Mouse (Mus musculus) megakaryocyte, adult 5-6 weeks (primary cell): ENCODE results near the gene Zswim4. TPM values are rescaled to one million over a fixed set of nuclear protein-coding genes. Genes with fewer than 3 reads are reported as not detected.

Experiments used
- ATAC-seq: 2 replicates; pipeline ENCODE4 v1.8.0; 2016; ENCODE audit warnings: mild to moderate bottlenecking, inconsistent platforms; ENCODE audit not compliant: poor library complexity, severe bottlenecking
- total RNA-seq, 2 experiments: library from RNA; stranded (forward) in 1 of 2; stranded (reverse) in 1 of 2; fragments of 153-499, 151-499 nt in 1 of 2; fragments of 221-1000, 200-1000 nt in 1 of 2; gene quantifications; 2 replicates each; pipeline versions ENCODE4 v1.2.3 to v1.2.4; 2015 to 2017

The Zswim4 gene
- total RNA-seq (2015) (6.2 and 6.5 TPM in 2 replicates), total RNA-seq (2017) (8.9 and 9.4 TPM in 2 replicates)

DNA sequence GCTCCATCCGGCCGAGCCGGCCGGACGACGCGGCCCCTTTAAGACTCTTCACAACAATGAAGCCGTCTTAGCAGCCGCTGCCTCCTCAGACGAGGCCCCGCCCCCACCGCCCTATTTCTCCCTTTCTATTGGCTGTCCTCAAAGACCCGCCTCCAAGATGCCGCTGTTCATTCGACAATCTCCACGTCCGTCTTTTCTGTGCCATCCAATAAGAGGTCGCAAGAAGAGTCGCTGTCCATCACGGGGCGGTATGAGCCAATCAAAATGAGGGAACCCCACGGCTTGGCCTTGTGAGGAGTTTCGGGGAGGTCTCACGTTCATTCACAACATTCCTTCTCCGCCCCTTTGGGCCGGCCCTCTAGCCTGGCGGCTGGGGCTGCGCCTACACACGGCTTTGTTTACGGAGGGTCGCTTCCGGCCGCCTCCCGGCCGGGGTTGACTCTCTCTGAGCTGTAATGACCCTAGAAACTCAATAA, at the start of gene Zswim4:
Zswim4 (minus strand) TSS at position 58 of the 476 bp plus-strand sequence.
- ATAC-seq = peak; percentile 90

DNA sequence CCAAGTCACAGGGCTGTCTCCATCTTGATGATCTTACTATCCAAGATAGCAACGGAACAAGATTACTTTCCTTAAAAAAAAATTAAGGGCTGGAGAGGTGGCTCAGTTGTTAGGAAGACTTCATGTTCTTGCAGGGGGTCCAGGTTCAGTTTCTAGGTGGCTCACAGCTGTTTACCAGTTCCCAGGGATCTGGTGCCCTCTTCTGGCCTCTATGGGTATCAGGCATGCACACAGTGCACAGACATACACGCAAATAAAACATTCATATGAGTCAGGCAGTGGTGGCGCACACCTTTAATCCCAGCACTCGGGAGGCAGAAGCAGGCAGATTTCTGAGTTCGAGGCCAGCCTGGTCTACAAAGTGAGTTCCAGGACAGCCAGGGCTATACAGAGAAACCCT, 48.8 kb upstream of the Zswim4 start:
- peak; percentile 73 for ATAC-seq

DNA sequence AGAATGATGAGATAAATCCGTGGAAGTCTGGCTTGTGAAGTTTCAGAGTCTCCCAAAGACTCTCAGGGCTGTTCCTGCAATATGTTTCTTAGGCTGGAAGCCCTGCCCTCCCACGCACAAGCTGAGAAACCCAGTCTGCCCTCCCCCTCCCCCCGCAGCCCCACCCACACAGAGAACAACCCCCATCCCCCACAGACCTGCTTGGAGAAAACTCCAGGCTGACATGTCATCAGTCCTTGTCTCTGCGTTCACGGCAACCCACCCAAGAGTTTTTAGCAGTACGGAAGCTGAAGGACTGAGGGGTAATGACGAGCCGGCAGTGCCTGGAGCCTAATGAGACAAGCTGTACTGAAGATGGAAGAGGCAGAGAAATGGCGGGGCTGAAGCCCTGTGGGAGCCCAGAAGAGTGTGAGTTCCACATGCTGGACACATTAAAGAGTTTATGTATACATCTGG, 47.8 kb upstream of the Zswim4 start:
- no peak for ATAC-seq

DNA sequence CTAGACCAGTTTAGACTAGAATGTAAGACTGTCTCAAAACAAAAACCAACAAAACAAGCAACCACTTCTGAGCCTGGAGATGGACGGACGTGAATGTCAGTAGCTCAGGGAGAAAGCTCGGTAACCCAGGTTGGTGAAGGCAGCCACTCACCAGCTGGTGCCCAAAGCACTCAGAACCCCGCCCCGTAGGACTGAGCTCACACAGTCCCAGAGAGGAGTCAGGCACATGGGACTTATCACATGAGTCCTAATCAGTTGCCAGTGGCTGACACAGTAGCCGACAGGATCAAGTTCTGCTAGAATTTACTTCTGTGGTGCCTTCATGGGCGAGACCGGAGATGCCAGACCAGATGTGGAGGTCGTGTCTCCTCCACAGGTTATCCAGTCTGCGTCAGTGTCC, 43.9 kb upstream of the Zswim4 start:
- ATAC-seq = no peak

DNA sequence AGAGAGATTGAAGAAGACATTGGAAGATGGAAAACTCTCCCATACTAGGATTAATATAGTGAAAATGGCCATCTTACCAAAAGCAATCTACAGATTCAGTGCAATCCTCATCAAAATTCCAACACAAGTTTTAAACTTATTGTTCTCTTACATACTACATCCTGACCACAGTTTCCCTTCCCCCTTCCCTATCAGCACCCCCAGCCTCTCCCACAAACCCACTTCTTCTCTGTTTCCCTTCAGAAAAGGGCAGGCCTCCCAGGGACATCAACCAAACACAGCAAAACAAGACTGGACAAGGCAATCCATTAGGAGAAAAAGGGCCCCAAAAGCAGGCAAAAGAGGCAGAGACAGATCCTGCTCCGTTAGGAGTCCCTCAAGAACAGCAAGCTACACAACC, 39.6 kb upstream of the Zswim4 start:
- peak; percentile 62 for ATAC-seq

DNA sequence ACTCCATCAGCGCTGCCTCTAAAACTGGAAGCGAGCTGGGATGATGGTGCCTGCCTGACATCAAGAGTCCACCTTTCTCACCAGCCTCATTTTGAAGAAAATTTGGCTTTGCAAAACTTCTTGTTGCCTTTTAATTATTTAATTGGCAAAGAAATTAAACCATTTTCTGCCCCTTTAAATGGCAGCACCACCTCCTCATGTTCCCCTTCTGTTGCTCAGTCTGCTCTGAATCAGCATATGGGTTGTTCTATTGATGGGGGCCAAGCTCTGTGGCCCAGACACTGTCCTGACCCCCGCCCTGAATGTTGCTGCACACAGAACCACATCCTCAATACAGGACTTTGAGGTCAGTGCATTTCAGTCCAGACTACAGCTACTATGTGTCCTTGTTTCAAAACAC, 37.1 kb upstream of the Zswim4 start:
- no peak for ATAC-seq

DNA sequence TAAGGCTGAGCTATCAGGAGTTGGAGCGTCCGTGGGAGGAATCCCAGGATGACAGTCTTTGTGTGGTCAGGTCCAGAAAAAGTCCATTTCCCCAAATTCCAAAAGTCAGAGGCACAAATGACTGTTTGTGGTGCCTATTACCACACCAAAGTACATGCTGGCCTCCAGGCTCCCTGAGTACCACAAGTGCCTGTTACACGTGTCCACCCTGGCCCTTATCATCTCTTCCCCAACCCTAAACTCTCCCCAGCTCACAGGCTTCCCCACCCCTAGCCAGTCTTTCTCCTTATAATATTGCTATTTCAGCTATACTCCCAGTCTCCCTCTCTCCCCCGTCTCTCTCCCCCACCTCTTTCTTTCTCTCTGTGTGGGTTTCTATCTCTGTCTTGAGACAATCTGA, 35.4 kb upstream of the Zswim4 start:
- no peak for ATAC-seq

DNA sequence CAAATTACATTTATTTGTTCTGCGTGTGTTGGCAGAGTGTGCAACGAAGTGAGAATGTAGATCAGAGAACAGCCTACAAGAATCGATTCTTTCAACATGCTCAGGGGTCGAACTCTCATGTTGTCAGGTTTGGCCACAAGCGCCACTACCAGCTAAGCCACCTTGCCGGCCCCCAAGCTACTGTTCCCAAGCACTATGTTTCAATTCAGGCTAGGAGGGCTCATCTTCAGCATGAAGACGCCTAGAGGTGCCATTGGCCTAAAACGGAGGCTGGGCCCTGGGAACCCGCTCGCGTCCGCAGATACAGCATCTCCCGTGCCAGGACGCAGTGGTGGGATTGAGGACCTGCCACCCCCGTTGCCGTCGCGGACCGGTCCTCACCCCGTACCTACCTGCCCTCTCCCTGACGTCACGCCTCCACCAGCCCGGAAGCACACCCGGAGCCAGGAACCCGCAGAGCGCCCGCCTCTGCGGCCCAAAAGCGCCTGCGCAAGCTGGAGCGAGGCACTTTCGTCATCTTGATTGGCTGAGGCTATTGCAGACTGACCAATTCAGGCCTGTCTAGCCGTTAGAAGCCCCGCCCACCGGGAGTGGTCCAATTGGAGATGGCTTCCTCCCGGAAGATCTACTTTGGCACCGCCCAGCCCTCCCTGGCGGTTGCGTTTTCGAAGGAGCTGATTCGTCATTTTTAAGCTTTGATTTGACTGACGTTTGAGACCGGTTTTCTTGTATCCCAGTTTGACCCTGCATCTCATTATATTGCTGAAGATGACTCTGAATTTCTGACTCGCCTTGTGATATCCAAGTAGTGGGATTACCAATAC, 33.3 kb upstream of the Zswim4 start, which contains the start of gene Ccdc130:
Ccdc130 (minus strand) TSS at position 431 of the 824 bp plus-strand sequence.
- peak; percentile 97 for ATAC-seq

DNA sequence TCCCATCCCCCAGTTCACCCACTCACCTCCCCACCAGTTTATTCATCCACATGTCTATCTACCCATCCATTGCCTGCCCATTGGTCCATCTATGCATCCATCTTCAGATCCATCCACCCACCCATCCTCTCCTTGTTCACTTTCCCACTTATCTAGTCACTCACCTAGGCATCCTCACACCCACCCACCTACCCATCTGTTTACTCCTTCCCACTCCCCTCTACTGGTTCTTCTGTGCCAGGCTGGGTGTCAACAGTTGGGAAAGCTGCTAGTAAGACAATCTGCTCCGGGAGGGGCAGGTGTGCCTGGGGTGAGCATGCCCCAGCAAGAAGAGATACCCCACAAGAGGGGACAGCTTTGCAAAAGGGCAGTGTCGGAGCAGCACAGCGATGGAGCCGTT, 24.2 kb upstream of the Zswim4 start:
- ATAC-seq = no peak

DNA sequence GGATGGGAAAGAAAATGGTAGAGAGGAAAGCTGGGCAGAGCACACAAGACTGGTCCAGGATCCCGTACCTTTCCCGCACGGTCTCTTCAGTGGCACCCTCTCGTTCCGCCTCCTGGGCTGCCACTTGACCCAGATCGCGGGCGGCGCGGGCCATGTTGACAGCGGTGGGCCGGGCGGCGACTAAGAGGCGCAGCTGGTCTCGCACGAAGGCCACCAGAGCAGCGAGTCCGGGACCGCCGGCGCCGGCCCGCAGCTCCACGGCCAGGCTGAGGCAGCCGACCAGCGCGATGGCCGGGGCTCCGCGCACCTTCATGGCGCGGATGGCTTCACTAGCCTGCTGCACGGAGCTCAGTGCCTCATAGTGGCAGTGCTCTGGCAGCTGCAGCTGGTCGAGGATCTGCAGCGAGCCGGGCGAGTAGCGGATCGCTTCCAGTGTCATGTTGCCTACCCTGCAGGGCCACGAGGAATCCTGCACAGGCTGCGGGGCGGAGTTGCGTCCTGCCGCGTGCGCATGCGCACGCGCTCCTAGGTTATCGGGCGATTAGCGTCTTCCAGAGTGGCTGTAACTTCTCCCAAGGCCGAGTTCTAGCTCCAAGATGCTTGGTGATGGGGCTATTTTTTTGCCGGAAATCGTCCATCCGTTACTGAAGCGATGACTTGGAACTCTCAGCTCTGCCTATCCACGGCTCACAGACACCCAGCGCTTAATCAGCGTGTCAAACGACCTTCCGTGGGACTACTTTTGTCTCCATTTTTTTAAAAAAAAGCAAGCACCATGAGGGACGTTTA, 20.2 kb upstream of the Zswim4 start, which contains the start of gene Mri1:
Mri1 (minus strand) TSS at position 505 of the 789 bp plus-strand sequence.
- ATAC-seq = peak; percentile 91

DNA sequence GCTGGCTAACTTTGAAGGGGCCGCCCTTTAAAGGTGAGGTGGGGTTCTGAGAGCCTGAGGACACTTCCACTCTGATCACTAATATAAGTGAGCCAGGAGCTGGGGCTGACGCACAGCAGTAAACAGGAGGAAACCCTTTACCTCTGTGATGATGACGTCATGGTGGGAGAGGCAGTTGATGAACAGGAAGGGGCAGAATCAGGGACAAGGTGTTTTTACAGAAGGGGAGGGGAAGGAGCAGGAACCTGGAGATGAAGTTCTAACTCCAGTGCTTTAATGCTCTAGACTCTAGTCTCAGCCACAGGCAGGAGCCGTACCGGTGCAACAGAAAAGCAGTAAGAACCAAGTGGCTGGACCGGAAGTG, 19.6 kb upstream of the Zswim4 start:
- ATAC-seq = peak; percentile 55

DNA sequence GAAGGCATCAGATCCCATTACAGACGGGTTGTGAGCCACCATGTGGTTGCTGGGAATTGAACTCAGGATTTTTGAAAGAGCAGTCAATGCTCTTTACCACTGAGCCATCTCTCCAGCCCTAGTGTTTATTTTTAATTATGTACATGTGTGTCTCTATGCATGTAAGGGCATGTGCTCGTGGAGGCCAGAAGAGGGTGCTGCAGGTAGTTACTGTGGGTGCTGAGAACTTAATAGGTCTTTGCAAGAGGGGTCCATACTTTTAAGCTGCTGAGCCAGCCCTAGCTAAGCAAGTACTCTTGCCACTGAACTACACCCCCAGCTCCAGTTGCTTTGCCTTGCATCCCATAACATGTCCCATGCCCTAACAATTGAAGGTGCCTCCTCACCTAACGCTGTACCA, 19.0 kb upstream of the Zswim4 start:
- ATAC-seq = no peak

DNA sequence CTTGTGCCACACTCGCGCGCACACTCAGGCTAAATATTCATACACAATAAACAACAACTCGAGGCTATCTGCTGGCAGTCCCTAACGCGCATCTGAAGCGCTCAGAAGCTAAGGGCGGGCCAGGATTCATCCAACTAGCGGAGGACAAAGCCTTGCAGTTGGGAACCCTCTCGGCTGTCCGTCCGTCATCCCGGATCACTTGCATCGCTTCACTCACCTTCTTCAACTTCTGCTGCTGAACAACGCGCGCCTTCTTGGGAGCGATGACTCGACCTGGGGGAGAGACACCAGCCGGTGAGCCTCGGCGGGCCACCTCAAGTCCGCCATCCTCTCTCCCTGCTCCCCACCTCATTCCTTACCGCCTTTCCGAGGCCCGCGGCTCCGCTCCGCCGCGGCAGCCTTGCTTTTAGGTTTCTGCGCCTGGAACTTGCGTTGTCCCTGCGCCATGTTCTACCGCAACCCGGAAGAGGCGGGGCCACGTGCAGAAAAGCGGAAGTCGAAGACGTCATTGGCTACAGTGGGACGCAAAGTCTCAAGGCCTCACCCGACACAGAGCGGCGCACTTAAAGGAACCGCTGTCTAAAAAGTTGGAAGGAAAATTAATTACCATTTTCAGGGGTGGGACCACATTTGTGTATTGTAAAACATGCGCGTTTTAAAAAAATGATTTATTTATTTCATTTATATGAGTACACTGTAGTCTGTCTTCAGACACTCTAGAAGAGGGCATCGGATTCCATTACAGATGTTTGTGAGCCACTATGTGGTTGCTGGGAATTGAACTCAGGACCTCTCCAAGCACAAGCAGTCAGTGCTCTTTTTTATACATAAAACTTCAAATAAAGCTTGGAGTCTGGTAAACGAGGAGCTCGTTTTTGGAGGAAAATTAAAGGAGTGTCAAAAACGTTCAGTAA, 12.7 kb upstream of the Zswim4 start, which contains the start of gene D8Ertd738e:
D8Ertd738e (minus strand) TSS at position 463 of the 914 bp plus-strand sequence.
- ATAC-seq = peak; percentile 99

DNA sequence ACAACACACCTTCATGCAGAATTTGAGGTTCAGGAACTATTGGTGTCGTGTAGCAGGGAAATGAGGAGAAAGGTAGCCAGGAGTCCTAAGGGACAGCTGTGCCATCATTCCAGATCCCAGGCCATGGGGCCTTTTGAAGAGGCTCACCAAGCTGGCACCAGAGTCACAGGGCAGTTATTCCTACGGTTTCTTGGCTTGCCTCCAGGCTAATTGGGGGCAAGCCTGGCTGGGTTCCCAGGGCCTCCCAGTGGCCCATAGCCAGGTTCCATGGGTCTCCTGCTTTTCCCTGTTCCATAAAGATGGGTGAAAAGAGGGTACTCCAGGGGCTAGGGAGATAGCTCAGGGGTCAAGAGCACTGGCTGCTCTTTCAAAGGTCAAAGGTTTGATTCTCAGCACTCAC, 5.0 kb upstream of the Zswim4 start:
- ATAC-seq = no peak

DNA sequence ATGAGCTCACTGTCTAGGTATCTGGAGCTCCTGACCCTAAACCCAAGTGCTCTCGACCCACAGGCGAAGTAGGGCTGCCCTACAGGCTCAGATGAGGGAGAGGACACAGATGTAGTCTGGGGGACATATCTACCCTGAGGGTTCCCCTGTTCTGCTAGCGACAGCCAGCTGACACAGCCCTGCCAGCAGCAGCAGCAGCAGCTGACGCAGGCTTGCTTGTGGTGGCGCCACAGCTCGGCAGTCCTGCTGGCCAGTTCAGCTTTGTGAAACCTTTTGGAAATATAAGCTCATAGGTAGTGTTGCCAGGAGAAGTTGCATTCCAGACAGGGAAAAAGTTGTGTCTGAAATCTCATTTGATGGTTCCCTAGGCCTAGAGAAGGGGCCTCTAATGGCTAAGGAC, 4.3 kb upstream of the Zswim4 start:
- no peak for ATAC-seq

DNA sequence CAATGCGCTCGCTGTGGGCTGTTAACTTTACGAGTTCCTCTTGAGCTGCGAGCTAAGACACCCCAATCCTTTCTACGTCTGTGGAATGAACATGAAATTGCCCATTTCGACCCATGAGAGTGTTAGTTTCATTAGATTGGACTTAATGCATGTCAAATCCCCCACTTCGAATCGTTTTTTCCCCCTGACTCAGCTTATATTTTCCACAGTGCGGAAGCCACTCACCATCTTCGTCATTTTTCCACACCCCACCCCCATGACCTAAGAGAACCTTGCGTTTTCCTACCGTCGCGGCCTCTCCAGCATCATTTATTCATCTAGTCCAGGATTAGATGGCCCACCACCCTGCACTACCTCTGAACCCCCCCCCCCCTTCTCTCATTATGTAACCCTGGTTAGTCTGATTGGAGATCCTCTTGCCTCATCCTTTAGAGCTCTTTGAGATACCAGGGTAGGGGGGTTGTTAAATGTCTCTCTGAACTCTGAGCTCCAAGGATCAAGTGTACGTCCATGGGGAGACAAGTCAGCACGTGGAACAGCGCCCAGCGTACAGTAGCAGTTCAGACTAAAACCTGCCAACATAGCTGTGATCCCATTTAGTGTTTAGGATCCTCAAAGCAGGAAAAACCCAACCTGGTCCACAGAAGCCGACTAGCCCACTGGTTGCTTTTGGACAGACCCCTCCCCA, 831 bp upstream of the Zswim4 start:
- peak; percentile 29 for ATAC-seq

DNA sequence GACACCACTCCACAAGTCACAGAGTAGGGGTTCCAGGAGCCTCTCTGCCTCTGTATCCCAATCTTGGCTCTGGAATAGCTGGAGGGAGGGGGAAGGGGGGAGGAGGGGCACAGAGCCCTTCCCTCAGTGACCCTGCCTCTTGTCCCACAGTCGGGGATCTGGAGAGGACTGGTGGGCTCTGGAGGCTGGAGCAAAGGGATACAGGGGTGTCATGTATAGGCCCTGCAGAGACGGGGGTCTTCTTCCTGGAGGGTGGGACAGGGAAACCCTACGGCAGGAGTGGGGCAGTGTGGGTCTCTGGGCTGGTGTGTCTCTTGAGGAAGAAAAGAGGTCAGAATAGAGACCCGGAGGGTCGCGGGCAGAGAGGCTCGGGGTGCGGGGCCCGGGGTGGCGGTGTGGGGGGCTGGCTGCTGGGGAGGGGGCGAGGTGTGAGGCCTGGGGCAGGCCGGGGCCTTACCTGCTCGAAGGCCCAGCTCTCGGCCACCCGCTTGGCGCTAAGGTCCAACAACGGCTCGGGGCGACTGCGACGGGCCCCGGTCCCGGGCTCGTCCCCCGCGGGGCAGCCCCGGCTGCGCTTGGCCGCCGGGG, 351 bp downstream of the Zswim4 start:
- no peak for ATAC-seq

DNA sequence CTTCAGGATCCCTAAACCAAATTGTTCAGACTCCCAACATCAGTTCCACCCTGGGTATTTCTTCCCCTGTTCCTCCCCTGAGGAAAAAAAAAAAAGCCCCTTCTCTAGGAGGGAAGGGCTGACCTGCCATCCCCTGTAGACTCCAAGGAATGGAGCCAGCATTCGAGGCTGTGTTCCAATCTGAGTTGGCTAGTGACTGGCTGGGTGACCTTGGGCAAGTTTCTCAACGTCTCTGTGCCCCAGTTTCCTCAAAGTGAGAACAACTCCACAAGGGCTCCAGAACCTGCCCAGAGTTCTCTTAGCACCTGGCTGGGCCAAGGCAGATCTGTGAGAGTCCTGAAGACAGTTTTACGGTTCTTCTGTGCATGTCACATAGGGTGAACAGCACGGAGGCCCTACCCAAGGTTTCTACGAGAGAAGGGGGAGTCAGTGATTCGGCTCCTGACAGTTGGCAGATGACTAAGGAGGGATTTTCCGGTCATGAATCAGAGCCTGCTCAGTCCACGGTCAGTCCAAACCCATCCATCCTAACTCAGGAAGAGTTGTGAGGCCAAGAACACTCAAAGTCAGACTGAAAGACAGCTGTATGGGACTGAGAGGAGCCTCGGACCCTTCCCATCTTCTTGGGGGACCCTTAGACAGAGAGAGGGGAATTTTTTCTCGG, 977 bp downstream of the Zswim4 start:
- no peak for ATAC-seq

DNA sequence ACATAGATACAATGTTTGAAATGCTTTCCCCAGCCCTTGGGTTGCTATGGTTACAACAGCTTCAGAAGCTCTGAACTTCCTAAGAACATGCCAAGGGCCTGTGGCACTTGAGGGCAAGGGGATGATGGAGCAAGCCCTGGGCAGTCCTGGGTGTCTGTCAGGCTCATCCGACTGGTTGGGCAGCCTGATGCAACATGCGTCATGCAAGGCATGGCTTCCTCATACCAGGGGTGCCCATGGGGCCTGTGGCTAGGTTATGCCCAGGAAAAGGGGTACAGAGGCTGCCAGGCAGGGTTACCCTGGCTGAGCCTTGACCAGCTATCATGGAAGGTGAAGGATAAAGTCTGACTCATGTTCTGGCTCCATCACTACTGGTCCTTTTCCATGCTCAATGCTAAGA, 3.8 kb downstream of the Zswim4 start:
- peak; percentile 50 for ATAC-seq
